Mouse (Mus musculus): Measurements from ENCODE around the gene Pop5. TPM values are rescaled to one million over a fixed set of nuclear protein-coding genes. Genes with fewer than 3 reads are reported as not detected.

The Pop5 gene
- polyA plus RNA-seq, 1 experiment from 2014 or later: 88.1 TPM

GRCm38 (mm10) chr5:115266787-115267468 is 31.3 kb downstream of the Pop5 start:
- peak; percentile 88 for ATAC-seq (ENCODE audit: insufficient read depth)
- H3K4me2 ChIP-seq: peak overlapping the region; percentile 80

GRCm38 (mm10) chr5:115267469-115268045 is 31.9 kb downstream of the Pop5 start:
- H3K4me2 ChIP-seq: peak overlapping the region; percentile 80
- peak overlapping the region; percentile 100 for H3K27ac ChIP-seq (replicated peaks)
- H3K36me3 ChIP-seq (replicated peaks): peaks cover 70% of the 10 kb centered on the region
- WGBS (ENCODE audit: insufficient replicate concordance): 26% methylated on average over 3 of the region's 3 CpGs
- peak overlapping the region; percentile 99 for H3K4me3 ChIP-seq (replicated peaks)
- peaks cover 82% of the 10 kb centered on the region for H3K4me1 ChIP-seq (replicated peaks)
- no peaks in the 10 kb centered on the region for H3K9me3 ChIP-seq (replicated peaks)
- peak; percentile 29; the same call in 1 of the 2 replicates for ATAC-seq (ENCODE audit: insufficient read depth)
- H3K9ac ChIP-seq: peak overlapping the region; percentile 68
- no peaks in the 10 kb centered on the region for H3K27me3 ChIP-seq

More at GRCm38 (mm10) chr5:115266787-115267468, 31.3 kb downstream of the Pop5 start:
- 22% methylated on average over 8 of the region's 8 CpGs for WGBS (ENCODE audit: insufficient replicate concordance)
- Histone ChIP-seq H3K27ac (replicated peaks) (peak overlapping the region; percentile 100), H3K4me1 (replicated peaks) (peaks cover 87% of the 10 kb centered on the region), H3K9ac (peak overlapping the region; percentile 68), H3K9me3 (replicated peaks) (no peaks in the 10 kb centered on the region), H3K4me3 (replicated peaks) (peak overlapping the region; percentile 99), H3K36me3 (replicated peaks) (peaks cover 75% of the 10 kb centered on the region), H3K27me3 (no peaks in the 10 kb centered on the region)

DNA sequence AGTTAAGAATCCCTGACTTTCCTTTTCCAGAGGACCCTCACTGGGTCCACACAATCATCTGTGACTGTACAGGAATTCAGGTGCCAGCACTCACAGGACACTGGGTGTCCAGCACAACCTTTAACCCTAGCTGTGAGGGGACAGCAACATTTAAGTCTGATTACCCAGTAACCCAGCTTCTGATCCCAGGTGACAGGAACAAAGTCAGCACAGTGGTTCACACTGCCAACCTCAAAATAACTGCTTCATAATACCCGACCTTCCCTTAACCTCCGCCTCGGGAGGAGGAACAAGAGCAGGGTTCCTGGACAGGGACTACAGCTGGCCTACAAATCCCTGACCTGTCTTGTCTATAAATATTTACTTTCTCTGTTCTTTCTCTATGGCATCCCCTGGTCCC is 32.6 kb downstream of the Pop5 start:
- no peak for ATAC-seq (ENCODE audit: insufficient read depth)
- Histone ChIP-seq H3K4me3 (replicated peaks) (peak overlapping the region; percentile 99), H3K36me3 (replicated peaks) (peaks cover 63% of the 10 kb centered on the region), H3K27me3 (no peaks in the 10 kb centered on the region), H3K4me2 (peak overlapping the region; percentile 80), H3K27ac (replicated peaks) (peak overlapping the region; percentile 100), H3K9ac (peak overlapping the region; percentile 68; the same call in 1 of the 2 replicates), H3K4me1 (replicated peaks) (peaks cover 79% of the 10 kb centered on the region), H3K9me3 (replicated peaks) (no peaks in the 10 kb centered on the region)
- 30% methylated on average over 3 of the region's 3 CpGs for WGBS (ENCODE audit: insufficient replicate concordance)

DNA sequence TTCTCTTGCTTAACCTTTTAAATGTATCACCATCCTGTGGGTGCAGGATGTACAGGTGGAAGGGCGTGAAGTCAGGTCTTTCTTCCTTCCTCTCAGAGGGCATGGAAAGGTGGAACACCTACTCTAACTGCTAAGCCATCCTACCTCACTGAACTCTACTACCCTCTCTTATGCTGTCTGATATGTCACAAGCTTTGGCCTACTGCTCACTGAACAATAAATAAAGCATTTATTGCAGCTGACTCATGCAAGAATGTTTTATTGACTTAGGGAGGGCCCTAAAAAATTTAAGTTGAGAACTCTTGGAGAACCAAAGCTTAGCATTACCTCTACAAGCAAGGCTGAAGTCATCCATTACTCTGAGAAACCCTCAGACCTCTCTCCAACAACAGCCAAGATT is 34.3 kb downstream of the Pop5 start:
- H3K9ac ChIP-seq: peak overlapping the region; percentile 98
- H3K4me2 ChIP-seq: peak overlapping the region; percentile 80
- peaks cover 73% of the 10 kb centered on the region for H3K4me1 ChIP-seq (replicated peaks)
- H3K4me3 ChIP-seq (replicated peaks): peak overlapping the region; percentile 99
- no peak for ATAC-seq (ENCODE audit: insufficient read depth)
- H3K36me3 ChIP-seq (replicated peaks): peaks cover 49% of the 10 kb centered on the region
- no peaks in the 10 kb centered on the region for H3K9me3 ChIP-seq (replicated peaks)
- WGBS (ENCODE audit: insufficient replicate concordance): 83% methylated on average over 1 of the region's 1 CpGs
- peak overlapping the region; percentile 100 for H3K27ac ChIP-seq (replicated peaks)
- H3K27me3 ChIP-seq: no peaks in the 10 kb centered on the region

DNA sequence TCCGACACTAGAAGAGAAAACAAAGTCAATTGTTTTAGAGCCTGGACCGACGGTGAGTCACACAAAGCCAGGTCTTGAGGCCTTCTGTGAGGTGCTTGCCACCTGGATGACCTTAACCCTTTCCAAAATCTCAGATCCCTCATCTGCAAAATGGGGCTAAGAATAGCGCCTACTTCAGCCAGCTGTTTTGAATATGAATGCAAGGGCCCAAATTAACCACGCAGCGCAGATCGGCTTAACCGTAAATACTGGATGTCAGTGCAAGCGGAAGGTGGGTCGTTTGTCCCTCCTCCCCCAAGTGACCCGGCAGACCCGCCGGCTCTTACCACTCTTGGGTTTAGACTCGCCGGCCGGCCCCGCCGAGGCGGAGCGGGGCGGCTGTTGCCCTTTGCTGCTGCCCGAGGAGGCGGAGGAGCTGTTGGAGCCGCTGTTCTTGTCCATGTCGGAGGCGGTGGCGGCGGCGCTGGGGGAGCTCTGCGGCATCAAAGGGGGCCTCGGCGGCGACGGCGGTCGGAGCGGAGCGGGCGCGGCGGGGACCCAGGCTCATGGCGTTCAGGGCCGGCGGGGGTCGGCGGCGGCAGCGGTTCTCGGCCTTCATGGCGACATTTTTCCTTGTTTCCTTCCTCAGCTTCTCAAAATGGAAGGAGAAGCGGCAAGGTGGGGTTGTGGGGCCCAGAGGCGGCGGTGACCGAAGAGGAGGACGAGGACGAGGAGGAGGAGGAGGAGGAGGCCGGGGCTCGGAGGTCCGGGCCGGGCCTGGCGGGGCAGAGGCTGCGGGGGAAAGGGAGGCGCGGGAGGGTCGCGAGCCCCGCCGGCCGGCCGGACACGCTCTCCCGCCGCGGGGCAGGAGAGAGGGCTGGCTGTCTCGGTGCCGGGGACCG is 36.5 kb downstream of the Pop5 start:
- peak overlapping the region; percentile 99 for H3K4me3 ChIP-seq (replicated peaks)
- peak; percentile 55 for ATAC-seq (ENCODE audit: insufficient read depth)
- H3K9ac ChIP-seq: peak overlapping the region; percentile 98
- WGBS (ENCODE audit: insufficient replicate concordance): under 1% methylated on average over 69 of the region's 77 CpGs
- H3K4me1 ChIP-seq (replicated peaks): peaks cover 55% of the 10 kb centered on the region
- no peaks in the 10 kb centered on the region for H3K27me3 ChIP-seq
- H3K4me2 ChIP-seq: peak overlapping the region; percentile 80
- peaks cover 34% of the 10 kb centered on the region for H3K36me3 ChIP-seq (replicated peaks)
- H3K9me3 ChIP-seq (replicated peaks): 0 out of 2 replicates have a peak, but pooled peaks cover 2% of the 10 kb centered on the region
- H3K27ac ChIP-seq (replicated peaks): peak overlapping the region; percentile 100

DNA sequence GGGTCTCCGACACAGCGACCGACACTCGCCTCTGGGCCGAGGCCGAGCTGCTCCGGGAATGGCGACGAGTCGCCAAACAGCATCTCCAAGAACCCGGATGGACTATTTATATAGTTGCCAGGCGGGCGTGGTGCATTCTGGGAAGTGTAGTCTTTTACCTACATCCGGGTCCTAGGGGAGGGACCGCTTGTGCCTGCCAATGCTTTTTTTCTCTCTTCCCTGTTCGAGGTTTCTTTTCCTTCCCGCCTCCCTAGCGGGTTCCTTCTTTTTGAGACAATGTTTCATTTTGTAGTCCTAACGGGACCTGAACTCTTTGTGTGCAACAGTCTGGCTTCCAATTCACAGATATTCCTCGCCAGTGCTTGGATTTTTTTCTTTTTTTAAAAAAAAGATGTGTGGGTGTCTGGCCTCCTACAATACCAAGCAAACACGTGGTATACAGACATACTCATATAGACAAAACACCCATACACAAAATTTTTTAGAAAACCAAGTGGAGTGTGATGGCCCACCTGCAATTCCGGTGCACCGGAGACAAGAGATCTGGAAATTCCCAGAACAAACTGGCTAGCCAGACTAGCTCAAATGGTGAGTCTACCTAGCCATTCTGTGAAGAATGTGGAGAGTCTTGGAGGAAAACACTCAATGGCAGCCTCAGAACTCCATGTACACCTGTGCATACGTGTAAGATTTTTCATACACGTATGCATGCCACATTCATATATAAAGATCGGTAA is 37.3 kb downstream of the Pop5 start, which contains the start of gene Rnf10:
Gene Rnf10, minus strand, starts transcription at position 87 of the 737 bp plus-strand sequence.
- H3K4me1 ChIP-seq (replicated peaks): peaks cover 50% of the 10 kb centered on the region
- peak within 1 kb of the TSS; percentile 80 for H3K4me2 ChIP-seq
- H3K4me3 ChIP-seq (replicated peaks): peak within 1 kb of the TSS; percentile 99
- H3K9me3 ChIP-seq (replicated peaks): 0 out of 2 replicates have a peak, but pooled peaks cover 2% of the 10 kb centered on the region
- H3K27ac ChIP-seq (replicated peaks): peak within 1 kb of the TSS; percentile 100
- H3K27me3 ChIP-seq: no peaks in the 10 kb centered on the region
- peak; percentile 82 for ATAC-seq (ENCODE audit: insufficient read depth)
- peak within 1 kb of the TSS; percentile 98 for H3K9ac ChIP-seq
- 12% methylated on average over 26 of the region's 26 CpGs for WGBS (ENCODE audit: insufficient replicate concordance)
- H3K36me3 ChIP-seq (replicated peaks): peaks cover 30% of the 10 kb centered on the region

DNA sequence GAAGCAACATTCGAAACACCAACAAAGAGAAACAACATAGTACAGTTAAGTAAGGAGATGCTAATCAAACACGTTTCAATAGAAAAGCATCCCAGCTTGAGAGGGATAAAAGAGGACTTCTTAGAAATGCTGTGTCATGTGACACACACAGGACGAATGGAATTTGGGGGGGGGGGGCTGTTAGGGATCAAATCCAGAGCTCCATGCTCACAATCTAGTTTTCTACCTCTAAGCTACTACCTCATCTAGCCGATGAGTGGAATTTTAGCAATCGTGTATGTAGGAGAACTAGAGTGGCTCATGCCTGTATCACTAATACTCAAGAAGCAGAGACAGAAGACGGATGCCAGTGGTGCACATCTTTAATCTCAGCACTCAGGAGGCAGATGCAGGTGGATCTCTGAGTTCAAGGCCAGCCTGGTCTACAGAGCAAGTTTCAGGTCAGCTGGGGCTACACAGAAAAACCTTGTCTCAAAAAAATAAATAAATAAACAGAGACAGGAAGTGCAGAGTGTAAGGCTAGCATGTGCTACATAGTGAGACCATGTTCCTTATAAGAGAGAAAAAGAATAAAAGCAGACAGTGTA is 38.0 kb downstream of the Pop5 start:
- Histone ChIP-seq H3K27ac (replicated peaks) (peak overlapping the region; percentile 100), H3K9ac (0 out of 2 replicates have a peak overlapping the region, but pooled peaks have one; percentile 98), H3K4me1 (replicated peaks) (peaks cover 50% of the 10 kb centered on the region), H3K4me3 (replicated peaks) (peak overlapping the region; percentile 99; the same call in 1 of the 2 replicates), H3K27me3 (no peaks in the 10 kb centered on the region), H3K36me3 (replicated peaks) (peaks cover 23% of the 10 kb centered on the region), H3K9me3 (replicated peaks) (0 out of 2 replicates have a peak, but pooled peaks cover 2% of the 10 kb centered on the region), H3K4me2 (peak overlapping the region; percentile 80)
- no peak for ATAC-seq (ENCODE audit: insufficient read depth)
- 64% methylated on average over 6 of the region's 6 CpGs for WGBS (ENCODE audit: insufficient replicate concordance)

- H3K9ac ChIP-seq: no peak overlapping the region
- WGBS (ENCODE audit: insufficient replicate concordance): 49% methylated on average over 1 of the region's 1 CpGs
- 0 out of 2 replicates have a peak, but pooled peaks cover 2% of the 10 kb centered on the region for H3K9me3 ChIP-seq (replicated peaks)
- no peak for ATAC-seq (ENCODE audit: insufficient read depth)
- peaks cover 48% of the 10 kb centered on the region for H3K4me1 ChIP-seq (replicated peaks)
- H3K36me3 ChIP-seq (replicated peaks): peaks cover 16% of the 10 kb centered on the region
- no peaks in the 10 kb centered on the region for H3K27me3 ChIP-seq
- no peak overlapping the region for H3K4me2 ChIP-seq
- peak overlapping the region; percentile 51 for H3K27ac ChIP-seq (replicated peaks)
- H3K4me3 ChIP-seq (replicated peaks): no peak overlapping the region
These were observed 38.7 kb downstream of the Pop5 start for GRCm38 (mm10) chr5:115274353-115274752.

DNA sequence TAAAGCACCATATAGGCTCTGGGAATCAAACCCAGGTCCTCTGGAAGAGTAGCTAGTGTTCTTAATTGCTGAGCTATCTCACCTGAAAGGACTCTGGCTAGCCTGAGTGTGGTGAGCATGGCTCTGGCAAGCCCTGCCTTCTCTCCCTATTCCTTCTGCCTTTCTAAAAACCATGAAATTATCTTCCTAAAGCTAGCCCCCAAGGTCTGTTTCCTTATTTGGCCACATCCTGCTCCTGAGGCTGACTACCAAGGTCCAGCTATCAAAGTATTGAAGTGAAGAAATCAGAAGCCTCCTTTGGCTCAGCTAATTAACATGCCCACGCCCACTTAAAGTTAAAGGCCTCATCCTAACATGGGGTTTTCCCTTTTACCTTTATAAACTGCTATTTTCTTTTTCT is 39.1 kb downstream of the Pop5 start:
- Histone ChIP-seq H3K27ac (replicated peaks) (peak overlapping the region; percentile 51), H3K27me3 (no peaks in the 10 kb centered on the region), H3K36me3 (replicated peaks) (peaks cover 12% of the 10 kb centered on the region), H3K4me1 (replicated peaks) (peaks cover 45% of the 10 kb centered on the region), H3K4me3 (replicated peaks) (no peak overlapping the region), H3K9ac (no peak overlapping the region), H3K9me3 (replicated peaks) (0 out of 2 replicates have a peak, but pooled peaks cover 2% of the 10 kb centered on the region), H3K4me2 (no peak overlapping the region)
- no peak for ATAC-seq (ENCODE audit: insufficient read depth)
- WGBS (ENCODE audit: insufficient replicate concordance): 76% methylated on average over 1 of the region's 1 CpGs

GRCm38 (mm10) chr5:115275998-115276397 is 40.4 kb downstream of the Pop5 start:
- H3K4me2 ChIP-seq: no peak overlapping the region
- no peak for ATAC-seq (ENCODE audit: insufficient read depth)
- no peaks in the 10 kb centered on the region for H3K27me3 ChIP-seq
- H3K36me3 ChIP-seq (replicated peaks): no peaks in the 10 kb centered on the region; the same call in 1 of the 2 replicates
- no peak overlapping the region for H3K9ac ChIP-seq
- 55% methylated on average over 14 of the region's 14 CpGs for WGBS (ENCODE audit: insufficient replicate concordance)
- 0 out of 2 replicates have a peak, but pooled peaks cover 2% of the 10 kb centered on the region for H3K9me3 ChIP-seq (replicated peaks)
- H3K4me1 ChIP-seq (replicated peaks): peaks cover 43% of the 10 kb centered on the region
- no peak overlapping the region for H3K27ac ChIP-seq (replicated peaks)
- no peak overlapping the region for H3K4me3 ChIP-seq (replicated peaks)

Data from liver, embryonic 15.5 days (tissue).